Mouse (Mus musculus) limb, embryonic 10.5 days (tissue): Measurements from ENCODE around the gene Gm4305. TPM values are rescaled to one million over a fixed set of nuclear protein-coding genes. Genes with fewer than 3 reads are reported as not detected.
"Not testable (repeated sequence)": the region's sequence is repeated elsewhere in the genome, so short reads cannot be mapped to it uniquely, and the experiment has no call there.

Source experiments
- DNase-seq: peaks from one replicate; pipeline ENCODE4 v3.0.0-alpha.2; 2017; ENCODE audit warnings: low spot score
- H3K27ac ChIP-seq: fragments of 300-500 bp; sonication (generic); 2 replicates; pipeline ENCODE4 v1.5.1; 2016; ENCODE audit warnings: mild to moderate bottlenecking
- H3K27me3 ChIP-seq: fragments of 300-500 bp; sonication (generic); 2 replicates; pipeline ENCODE4 v1.6.1; 2016; ENCODE audit warnings: low read depth, mild to moderate bottlenecking; ENCODE audit not compliant: poor library complexity, severe bottlenecking
- H3K36me3 ChIP-seq: fragments of 300-500 bp; sonication (generic); 2 replicates; pipeline ENCODE4 v1.6.1; 2016; ENCODE audit warnings: mild to moderate bottlenecking, moderate library complexity
- H3K4me1 ChIP-seq: fragments of 300-500 bp; sonication (generic); 2 replicates; pipeline ENCODE4 v1.6.1; 2016
- H3K4me3 ChIP-seq: fragments of 300-500 bp; sonication (generic); 2 replicates; pipeline ENCODE4 v1.5.1; 2016; ENCODE audit warnings: mild to moderate bottlenecking, moderate library complexity
- H3K9me3 ChIP-seq: fragments of 300-500 bp; sonication (generic); replicated peaks from 2 replicates; pipeline ENCODE4 v1.6.1; 2016; ENCODE audit warnings: mild to moderate bottlenecking
- WGBS: fragments of 180-500 bp; shearing (Covaris S2); methylation state at CpG from one replicate; pipeline ENCODE4 v1.1.7; 2016; 5-methylcytosine and 5-hydroxymethylcytosine counted together
- polyA plus RNA-seq: library from polyadenylated mRNA; unstranded; fragments of >200 nt; fragmentation: Nextera tagmentation; extraction: Ambion mirVana; gene quantifications from 2 replicates; pipeline ENCODE4 v1.2.1, GENCODE M21; 2016

Gm4305 gene
- polyA plus RNA-seq, result not detected in 2 replicates

DNA sequence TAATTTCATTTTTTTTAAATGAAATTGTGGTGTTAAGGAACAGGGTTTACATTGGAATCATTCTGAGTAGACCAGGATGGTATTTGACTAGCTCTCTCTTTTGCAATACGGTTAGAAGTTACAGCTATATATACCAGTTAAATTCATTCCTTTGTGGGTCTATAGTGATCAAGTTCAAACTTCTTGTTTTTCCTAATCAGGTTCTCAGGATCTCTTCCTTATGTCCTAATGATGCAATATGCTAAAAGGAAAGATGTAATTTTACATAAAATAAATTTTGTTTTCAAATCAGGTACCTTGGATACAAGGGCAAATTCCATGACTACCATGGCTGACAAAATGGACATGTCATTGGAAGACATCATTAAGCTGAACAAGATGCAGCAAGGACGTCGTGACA, at the start of gene Gm4305:
Gm4305 (plus strand) TSS at position 301 of the 400 bp plus-strand sequence.
- not testable (repeated sequence) for H3K4me1 ChIP-seq, H3K9me3 ChIP-seq, DNase-seq, H3K4me3 ChIP-seq, H3K27me3 ChIP-seq, H3K27ac ChIP-seq, H3K36me3 ChIP-seq
- WGBS, result no CpG with 5 or more reads among the region's 3 CpGs

- WGBS, result no CpG with 5 or more reads among the region's 2 CpGs
- not testable (repeated sequence) for H3K27me3 ChIP-seq, H3K9me3 ChIP-seq, H3K4me1 ChIP-seq, DNase-seq, H3K36me3 ChIP-seq, H3K27ac ChIP-seq, H3K4me3 ChIP-seq
These were observed 15.5 kb upstream of the Gm4305 start, which contains the start of gene Gm4301 for GRCm38 (mm10) chr10:100335376-100335775. TSS of gene Gm4301 (plus strand) at chr10:100335676.

GRCm38 (mm10) chr10:100340536-100340935, 10.4 kb upstream of the Gm4305 start, which contains the start of gene Gm4302:
TSS of gene Gm4302 (plus strand) at chr10:100340836.
- WGBS, result no CpG with 5 or more reads among the region's 3 CpGs
- H3K4me3 ChIP-seq, H3K27ac ChIP-seq, DNase-seq, H3K4me1 ChIP-seq, H3K27me3 ChIP-seq, H3K36me3 ChIP-seq, H3K9me3 ChIP-seq: not testable (repeated sequence)

DNA sequence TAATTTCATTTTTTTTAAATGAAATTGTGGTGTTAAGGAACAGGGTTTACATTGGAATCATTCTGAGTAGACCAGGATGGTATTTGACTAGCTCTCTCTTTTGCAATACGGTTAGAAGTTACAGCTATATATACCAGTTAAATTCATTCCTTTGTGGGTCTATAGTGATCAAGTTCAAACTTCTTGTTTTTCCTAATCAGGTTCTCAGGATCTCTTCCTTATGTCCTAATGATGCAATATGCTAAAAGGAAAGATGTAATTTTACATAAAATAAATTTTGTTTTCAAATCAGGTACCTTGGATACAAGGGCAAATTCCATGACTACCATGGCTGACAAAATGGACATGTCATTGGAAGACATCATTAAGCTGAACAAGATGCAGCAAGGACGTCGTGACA, 5.2 kb upstream of the Gm4305 start, which contains the start of gene Gm4303:
Gm4303 (plus strand) TSS at position 301 of the 400 bp plus-strand sequence.
- not testable (repeated sequence) for H3K36me3 ChIP-seq, H3K27ac ChIP-seq, H3K4me3 ChIP-seq, H3K27me3 ChIP-seq, H3K4me1 ChIP-seq, H3K9me3 ChIP-seq, DNase-seq
- no CpG with 5 or more reads among the region's 3 CpGs for WGBS

DNA sequence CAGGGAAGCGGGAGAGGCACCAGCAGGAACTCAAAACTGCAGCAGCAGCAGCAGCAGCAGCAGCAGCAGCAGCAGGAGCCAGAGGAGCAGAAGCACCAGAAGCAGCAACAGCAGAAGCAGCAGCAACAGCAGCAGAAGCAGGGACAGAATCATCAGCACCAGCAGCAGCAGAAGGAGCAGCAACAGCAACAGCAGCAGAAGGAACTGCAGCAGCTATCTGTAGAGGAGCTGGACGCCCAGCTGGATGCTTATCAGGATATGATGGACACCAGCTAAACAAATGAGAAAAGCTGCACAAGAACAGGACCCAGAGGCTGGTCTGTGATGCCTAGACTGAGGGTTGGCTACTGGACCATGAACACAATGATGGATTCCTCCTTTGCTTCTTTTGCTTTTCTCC, 5.9 kb downstream of the Gm4305 start:
- not testable (repeated sequence) for H3K4me3 ChIP-seq, DNase-seq, H3K36me3 ChIP-seq, H3K9me3 ChIP-seq, H3K27me3 ChIP-seq, H3K4me1 ChIP-seq, H3K27ac ChIP-seq
- 93% methylated on average over 2 of the region's 2 CpGs for WGBS

DNA sequence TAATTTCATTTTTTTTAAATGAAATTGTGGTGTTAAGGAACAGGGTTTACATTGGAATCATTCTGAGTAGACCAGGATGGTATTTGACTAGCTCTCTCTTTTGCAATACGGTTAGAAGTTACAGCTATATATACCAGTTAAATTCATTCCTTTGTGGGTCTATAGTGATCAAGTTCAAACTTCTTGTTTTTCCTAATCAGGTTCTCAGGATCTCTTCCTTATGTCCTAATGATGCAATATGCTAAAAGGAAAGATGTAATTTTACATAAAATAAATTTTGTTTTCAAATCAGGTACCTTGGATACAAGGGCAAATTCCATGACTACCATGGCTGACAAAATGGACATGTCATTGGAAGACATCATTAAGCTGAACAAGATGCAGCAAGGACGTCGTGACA, 10.1 kb downstream of the Gm4305 start, which contains the start of gene Gm4307:
Gm4307 (plus strand) TSS at position 301 of the 400 bp plus-strand sequence.
- not testable (repeated sequence) for H3K4me1 ChIP-seq, H3K36me3 ChIP-seq, H3K27ac ChIP-seq, H3K4me3 ChIP-seq, H3K27me3 ChIP-seq, DNase-seq, H3K9me3 ChIP-seq
- WGBS, result no CpG with 5 or more reads among the region's 3 CpGs

DNA sequence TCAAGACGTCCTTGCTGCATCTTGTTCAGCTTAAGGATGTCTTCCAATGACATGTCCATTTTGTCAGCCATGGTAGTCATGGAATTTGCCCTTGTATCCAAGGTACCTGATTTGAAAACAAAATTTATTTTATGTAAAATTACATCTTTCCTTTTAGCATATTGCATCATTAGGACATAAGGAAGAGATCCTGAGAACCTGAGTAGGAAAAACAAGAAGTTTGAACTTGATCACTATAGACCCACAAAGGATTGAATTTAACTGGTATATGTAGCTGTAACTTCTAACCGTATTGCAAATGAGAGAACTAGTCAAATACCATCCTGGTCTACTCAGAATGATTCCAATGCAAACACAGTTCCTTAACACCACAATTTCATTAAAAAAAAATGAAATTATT, 31.6 kb downstream of the Gm4305 start, which contains the start of gene Gm4312:
Gm4312 (minus strand) TSS at position 101 of the 400 bp plus-strand sequence.
- not testable (repeated sequence) for H3K4me1 ChIP-seq, H3K27me3 ChIP-seq, H3K4me3 ChIP-seq, H3K36me3 ChIP-seq, H3K27ac ChIP-seq, DNase-seq, H3K9me3 ChIP-seq
- no CpG with 5 or more reads among the region's 2 CpGs for WGBS

Other genes starting within 250 kb of the Gm4305 start
- not detected in 2 replicates for gene Gm4301, start 15.4 kb upstream of the Gm4305 start, polyA plus RNA-seq
- gene Gm4302, start 10.3 kb upstream of the Gm4305 start, polyA plus RNA-seq, result not detected in 2 replicates
- gene Gm4303, start 5.1 kb upstream of the Gm4305 start, polyA plus RNA-seq, result not detected in 2 replicates
- not detected in 2 replicates for gene Gm4307, start 10.2 kb downstream of the Gm4305 start, polyA plus RNA-seq
- not detected in 2 replicates for gene Gm4312, start 31.5 kb downstream of the Gm4305 start, polyA plus RNA-seq
- gene Tmtc3, start 136.3 kb downstream of the Gm4305 start, polyA plus RNA-seq, result 23.1 and 25.4 TPM in 2 replicates
- gene Cep290, start 136.5 kb downstream of the Gm4305 start, polyA plus RNA-seq, result 4.5 and 5.2 TPM in 2 replicates
- 7.1 and 7.7 TPM in 2 replicates for gene 4930430F08Rik, start 239.3 kb downstream of the Gm4305 start, polyA plus RNA-seq
- gene 1700017N19Rik, start 239.4 kb downstream of the Gm4305 start, polyA plus RNA-seq, result not detected in 2 replicates